Mouse (Mus musculus): Measurements from ENCODE around the gene Pcdh7. TPM values are rescaled to one million over a fixed set of nuclear protein-coding genes. Genes with fewer than 3 reads are reported as not detected.

Pcdh7 gene
- polyA plus RNA-seq, 1 experiment: 3.6 TPM

DNA sequence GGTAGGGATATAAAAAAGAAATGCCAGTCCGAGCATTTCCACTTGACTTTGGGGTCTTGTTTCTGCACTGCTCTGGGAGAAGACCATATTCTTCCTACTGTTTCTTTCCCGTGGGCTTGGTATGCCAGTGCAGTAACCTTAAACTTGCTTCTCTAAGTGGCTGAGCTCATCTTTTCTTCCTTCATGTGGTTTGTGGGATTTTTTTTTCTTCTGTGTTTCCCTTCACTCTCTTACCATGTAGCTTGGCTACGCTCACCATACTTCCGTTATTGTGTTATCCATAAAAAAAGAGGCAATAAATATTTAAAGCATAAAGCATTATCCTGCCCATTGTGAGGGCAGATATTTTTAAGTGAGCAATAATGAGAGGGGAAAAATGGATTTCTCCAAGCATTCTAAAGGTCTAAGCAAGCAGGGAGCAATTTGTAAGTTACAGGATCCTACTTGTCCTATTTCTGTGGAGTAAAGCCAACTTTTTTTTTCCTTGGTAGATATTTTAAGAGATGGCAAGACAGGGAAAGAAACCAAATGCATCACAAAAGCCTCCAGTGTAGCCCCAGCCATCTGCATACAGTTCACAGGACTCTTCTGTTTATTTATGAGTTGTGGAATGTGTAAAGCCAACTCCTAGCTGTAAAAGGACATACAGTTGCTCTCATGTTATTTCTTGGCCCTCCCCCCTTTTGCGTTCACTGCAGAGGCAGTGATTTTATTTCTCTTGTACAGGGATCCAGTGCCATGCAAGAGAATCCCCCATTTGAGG is 123.8 kb downstream of the Pcdh7 start:
- WGBS: 30% methylated on average over 5 of the region's 5 CpGs
- DNase-seq: no peak
- H3K4me1 ChIP-seq (replicated peaks; ENCODE audit: control insufficient read depth, insufficient read depth, low read length): no peaks in the 10 kb centered on the region
- H3K27ac ChIP-seq (ENCODE audit: control insufficient read depth, insufficient read depth, low read length): no peak overlapping the region
- H3K4me3 ChIP-seq (ENCODE audit: control insufficient read depth, insufficient read depth, low read length): no peak overlapping the region
- no peaks in the 10 kb centered on the region for H3K36me3 ChIP-seq (ENCODE audit: control insufficient read depth, insufficient read depth, low read length)
- TF ChIP-seq CTCF (IDR thresholded peaks at IDR 0.05; ENCODE audit: borderline replicate concordance, control insufficient read depth, extremely low read depth, insufficient read depth, low read length, poor library complexity) (no peak), POLR2A (IDR thresholded peaks at IDR 0.05; ENCODE audit: control insufficient read depth, extremely low read depth, insufficient read depth, low read length, poor library complexity) (no peak)
- no peaks in the 10 kb centered on the region for H3K27me3 ChIP-seq (ENCODE audit: control insufficient read depth, insufficient read depth, low read length)

DNA sequence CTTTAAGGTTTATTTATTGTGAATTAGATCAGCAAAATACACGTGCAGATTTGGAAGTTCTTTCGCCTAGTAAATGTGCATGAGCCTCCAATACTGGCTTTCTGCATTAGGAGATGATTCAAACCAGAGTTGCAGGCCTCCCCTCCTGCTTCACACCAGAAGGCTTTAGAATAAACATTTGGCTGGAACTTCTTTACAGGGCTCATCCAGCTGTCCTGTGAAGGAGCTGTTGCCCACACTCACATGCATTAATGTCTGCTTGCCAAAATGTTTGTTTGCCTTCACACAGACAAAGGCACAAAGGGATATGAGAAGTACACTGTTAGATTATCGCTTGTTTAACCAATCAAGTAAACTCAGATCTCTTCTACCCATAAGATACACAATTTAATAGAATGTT is 129.7 kb downstream of the Pcdh7 start:
- H3K27me3 ChIP-seq (ENCODE audit: control insufficient read depth, insufficient read depth, low read length): no peaks in the 10 kb centered on the region
- no peak overlapping the region for H3K27ac ChIP-seq (ENCODE audit: control insufficient read depth, insufficient read depth, low read length)
- no peak overlapping the region for H3K4me3 ChIP-seq (ENCODE audit: control insufficient read depth, insufficient read depth, low read length)
- WGBS: 80% methylated on average over 3 of the region's 3 CpGs
- no peaks in the 10 kb centered on the region for H3K4me1 ChIP-seq (replicated peaks; ENCODE audit: control insufficient read depth, insufficient read depth, low read length)
- TF ChIP-seq CTCF (IDR thresholded peaks at IDR 0.05; ENCODE audit: borderline replicate concordance, control insufficient read depth, extremely low read depth, insufficient read depth, low read length, poor library complexity): no peak
- TF ChIP-seq POLR2A (IDR thresholded peaks at IDR 0.05; ENCODE audit: control insufficient read depth, extremely low read depth, insufficient read depth, low read length, poor library complexity): no peak
- no peaks in the 10 kb centered on the region for H3K36me3 ChIP-seq (ENCODE audit: control insufficient read depth, insufficient read depth, low read length)
- DNase-seq: no peak

DNA sequence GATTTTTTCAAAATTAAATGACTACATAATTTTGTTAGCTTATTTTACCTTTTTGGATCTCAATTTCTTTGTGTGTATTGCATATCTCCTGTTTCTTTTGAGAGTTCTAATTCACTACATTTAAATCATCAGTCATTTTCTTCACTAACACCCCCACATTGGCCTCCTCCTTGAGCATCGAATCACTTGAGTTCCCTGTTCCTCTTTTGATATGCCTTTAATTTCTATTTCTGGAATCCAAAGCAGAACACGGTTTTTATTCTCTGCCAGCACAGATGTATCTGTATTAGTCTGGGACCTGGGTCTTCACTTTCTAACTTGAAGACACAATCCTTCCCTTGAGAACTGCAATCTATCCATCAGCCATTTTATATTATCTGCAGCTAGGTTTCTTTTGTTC is 132.3 kb downstream of the Pcdh7 start:
- Histone ChIP-seq H3K4me3 (ENCODE audit: control insufficient read depth, insufficient read depth, low read length) (no peak overlapping the region), H3K4me1 (replicated peaks; ENCODE audit: control insufficient read depth, insufficient read depth, low read length) (no peaks in the 10 kb centered on the region), H3K36me3 (ENCODE audit: control insufficient read depth, insufficient read depth, low read length) (no peaks in the 10 kb centered on the region), H3K27ac (ENCODE audit: control insufficient read depth, insufficient read depth, low read length) (no peak overlapping the region), H3K27me3 (ENCODE audit: control insufficient read depth, insufficient read depth, low read length) (no peaks in the 10 kb centered on the region)
- TF ChIP-seq POLR2A (IDR thresholded peaks at IDR 0.05; ENCODE audit: control insufficient read depth, extremely low read depth, insufficient read depth, low read length, poor library complexity) (no peak), CTCF (IDR thresholded peaks at IDR 0.05; ENCODE audit: borderline replicate concordance, control insufficient read depth, extremely low read depth, insufficient read depth, low read length, poor library complexity) (no peak)
- no peak for DNase-seq
- 7% methylated on average over 2 of the region's 2 CpGs for WGBS

DNA sequence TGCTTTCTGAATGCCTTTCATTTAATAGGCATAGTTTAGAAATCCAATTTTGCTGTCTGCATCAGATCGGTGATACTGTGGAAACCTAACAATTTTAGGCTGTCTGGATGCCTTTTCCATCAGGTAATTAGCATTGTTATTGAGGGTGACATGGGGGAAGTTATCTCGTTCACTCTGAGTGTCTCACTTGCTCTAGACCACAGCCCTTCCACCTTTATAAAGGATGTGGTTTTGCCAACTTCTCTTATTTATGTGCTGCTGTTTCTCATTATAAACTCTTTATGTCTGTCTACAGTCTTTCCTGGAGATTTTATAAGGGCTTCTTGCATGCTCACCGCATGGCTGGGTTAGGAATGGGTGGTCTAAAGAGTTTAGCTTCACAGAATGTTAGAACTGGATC is 139.5 kb downstream of the Pcdh7 start:
- Histone ChIP-seq H3K36me3 (ENCODE audit: control insufficient read depth, insufficient read depth, low read length) (no peaks in the 10 kb centered on the region), H3K27me3 (ENCODE audit: control insufficient read depth, insufficient read depth, low read length) (no peaks in the 10 kb centered on the region), H3K4me1 (replicated peaks; ENCODE audit: control insufficient read depth, insufficient read depth, low read length) (no peaks in the 10 kb centered on the region), H3K4me3 (ENCODE audit: control insufficient read depth, insufficient read depth, low read length) (no peak overlapping the region), H3K27ac (ENCODE audit: control insufficient read depth, insufficient read depth, low read length) (no peak overlapping the region)
- no peak for DNase-seq
- TF ChIP-seq POLR2A (IDR thresholded peaks at IDR 0.05; ENCODE audit: control insufficient read depth, extremely low read depth, insufficient read depth, low read length, poor library complexity): no peak
- no peak for TF ChIP-seq CTCF (IDR thresholded peaks at IDR 0.05; ENCODE audit: borderline replicate concordance, control insufficient read depth, extremely low read depth, insufficient read depth, low read length, poor library complexity)
- 8% methylated on average over 3 of the region's 3 CpGs for WGBS

DNA sequence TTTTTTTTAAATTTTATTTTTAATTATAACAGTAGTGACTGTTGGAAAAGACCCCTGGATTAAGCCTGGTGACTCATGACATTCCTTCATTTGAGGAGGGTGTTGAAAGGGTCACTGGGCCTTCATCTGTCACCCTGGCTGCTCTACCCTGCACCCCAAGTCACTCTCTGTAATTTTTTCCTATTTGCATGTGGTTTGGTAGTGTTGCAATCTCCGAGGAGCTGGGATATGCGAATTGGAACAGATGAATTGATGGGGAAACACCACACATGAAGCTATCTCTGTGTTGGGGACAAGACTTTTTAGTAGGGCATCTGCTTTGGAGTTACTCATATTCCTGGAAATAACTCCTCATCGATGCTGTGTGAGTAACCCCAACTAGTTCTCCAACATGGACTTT is 146.5 kb downstream of the Pcdh7 start:
- Histone ChIP-seq H3K4me1 (replicated peaks; ENCODE audit: control insufficient read depth, insufficient read depth, low read length) (no peaks in the 10 kb centered on the region), H3K27me3 (ENCODE audit: control insufficient read depth, insufficient read depth, low read length) (no peaks in the 10 kb centered on the region), H3K36me3 (ENCODE audit: control insufficient read depth, insufficient read depth, low read length) (no peaks in the 10 kb centered on the region), H3K4me3 (ENCODE audit: control insufficient read depth, insufficient read depth, low read length) (no peak overlapping the region), H3K27ac (ENCODE audit: control insufficient read depth, insufficient read depth, low read length) (no peak overlapping the region)
- TF ChIP-seq POLR2A (IDR thresholded peaks at IDR 0.05; ENCODE audit: control insufficient read depth, extremely low read depth, insufficient read depth, low read length, poor library complexity): no peak
- no peak for TF ChIP-seq CTCF (IDR thresholded peaks at IDR 0.05; ENCODE audit: borderline replicate concordance, control insufficient read depth, extremely low read depth, insufficient read depth, low read length, poor library complexity)
- 92% methylated on average over 3 of the region's 3 CpGs for WGBS
- DNase-seq: no peak

DNA sequence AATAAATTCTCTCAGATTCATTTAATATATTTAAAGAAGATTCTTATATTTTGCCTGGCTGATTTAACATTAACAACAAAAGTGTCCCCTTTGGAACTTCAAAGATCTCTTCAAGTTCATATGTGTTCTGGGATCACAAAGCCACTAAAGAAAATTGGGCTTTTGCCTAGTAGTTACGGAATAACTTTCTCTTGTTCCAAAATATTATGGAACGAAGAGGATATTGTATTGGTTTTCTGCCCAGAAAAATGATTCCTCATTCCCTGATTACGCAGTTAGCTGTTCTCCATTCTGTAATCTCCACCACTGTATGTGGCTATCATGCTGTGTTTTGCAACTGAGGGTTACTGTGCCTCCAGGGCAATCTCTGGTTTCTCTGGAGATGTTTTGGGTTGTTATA is 147.5 kb downstream of the Pcdh7 start:
- Histone ChIP-seq H3K36me3 (ENCODE audit: control insufficient read depth, insufficient read depth, low read length) (no peaks in the 10 kb centered on the region), H3K27me3 (ENCODE audit: control insufficient read depth, insufficient read depth, low read length) (no peaks in the 10 kb centered on the region), H3K27ac (ENCODE audit: control insufficient read depth, insufficient read depth, low read length) (no peak overlapping the region), H3K4me1 (replicated peaks; ENCODE audit: control insufficient read depth, insufficient read depth, low read length) (no peaks in the 10 kb centered on the region), H3K4me3 (ENCODE audit: control insufficient read depth, insufficient read depth, low read length) (no peak overlapping the region)
- DNase-seq: no peak
- 95% methylated on average over 3 of the region's 3 CpGs for WGBS
- no peak for TF ChIP-seq CTCF (IDR thresholded peaks at IDR 0.05; ENCODE audit: borderline replicate concordance, control insufficient read depth, extremely low read depth, insufficient read depth, low read length, poor library complexity)
- no peak for TF ChIP-seq POLR2A (IDR thresholded peaks at IDR 0.05; ENCODE audit: control insufficient read depth, extremely low read depth, insufficient read depth, low read length, poor library complexity)

DNA sequence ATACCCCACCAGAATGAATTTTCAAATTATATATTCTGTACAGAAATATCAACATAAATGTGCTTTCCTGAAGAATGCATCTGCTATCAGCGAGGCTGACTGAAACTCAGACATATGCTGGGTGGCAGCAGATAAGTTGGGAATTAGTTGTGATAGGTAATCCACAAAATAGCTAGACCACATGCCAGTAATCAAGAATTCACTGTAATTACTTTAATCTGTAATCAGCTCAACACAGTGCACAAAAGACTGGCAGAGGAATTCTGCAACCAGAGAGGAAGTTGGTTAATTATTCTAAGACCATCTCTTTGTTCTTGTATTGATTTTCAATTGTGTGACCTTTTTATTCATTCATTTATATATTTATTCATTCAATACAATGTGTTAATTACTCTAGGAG is 148.3 kb downstream of the Pcdh7 start:
- DNase-seq: no peak
- Histone ChIP-seq H3K27ac (ENCODE audit: control insufficient read depth, insufficient read depth, low read length) (no peak overlapping the region), H3K36me3 (ENCODE audit: control insufficient read depth, insufficient read depth, low read length) (no peaks in the 10 kb centered on the region), H3K4me1 (replicated peaks; ENCODE audit: control insufficient read depth, insufficient read depth, low read length) (no peaks in the 10 kb centered on the region), H3K4me3 (ENCODE audit: control insufficient read depth, insufficient read depth, low read length) (no peak overlapping the region), H3K27me3 (ENCODE audit: control insufficient read depth, insufficient read depth, low read length) (no peaks in the 10 kb centered on the region)
- TF ChIP-seq CTCF (IDR thresholded peaks at IDR 0.05; ENCODE audit: borderline replicate concordance, control insufficient read depth, extremely low read depth, insufficient read depth, low read length, poor library complexity) (no peak), POLR2A (IDR thresholded peaks at IDR 0.05; ENCODE audit: control insufficient read depth, extremely low read depth, insufficient read depth, low read length, poor library complexity) (no peak)
- 91% methylated on average over 1 of the region's 1 CpGs for WGBS
